Mouse (Mus musculus) small intestine, adult 2 months (tissue): ENCODE results near the gene Dstn. TPM values are rescaled to one million over a fixed set of nuclear protein-coding genes. Genes with fewer than 3 reads are reported as not detected.

Experiments used
- H3K27ac ChIP-seq: fragments of 200-500 bp; 2 replicates; pipeline ENCODE4 v1.5.1; 2012; ENCODE audit warnings: low read depth, low read length, control low read depth, inconsistent platforms; ENCODE audit not compliant: insufficient read depth
- H3K27me3 ChIP-seq: fragments of 200-500 bp; 2 replicates; pipeline ENCODE4 v1.6.1; 2012; ENCODE audit warnings: mild to moderate bottlenecking, moderate library complexity, low read length, inconsistent platforms; ENCODE audit not compliant: control insufficient read depth, insufficient read depth
- H3K36me3 ChIP-seq: fragments of 200-500 bp; 2 replicates; pipeline ENCODE4 v1.6.1; 2012; ENCODE audit warnings: mild to moderate bottlenecking, low read length, control low read depth, inconsistent platforms; ENCODE audit not compliant: control insufficient read depth, insufficient read depth
- H3K4me1 ChIP-seq: fragments of 200-500 bp; 2 replicates; pipeline ENCODE4 v1.6.1; 2012; ENCODE audit warnings: low read length, inconsistent platforms, mixed read lengths; ENCODE audit not compliant: control insufficient read depth, insufficient read depth, insufficient read length
- H3K4me3 ChIP-seq: fragments of 200-500 bp; 2 replicates; pipeline ENCODE4 v1.5.1; 2012; ENCODE audit warnings: low read depth, mild to moderate bottlenecking, control low read depth, inconsistent platforms, low read length, moderate library complexity
- CTCF ChIP-seq: fragments of 200-500 bp; IDR thresholded peaks from 2 replicates; pipeline ENCODE4 v1.5.1; 2012; ENCODE audit warnings: low read depth, mild to moderate bottlenecking, control low read depth, inconsistent platforms, low read length, moderate library complexity, mixed read lengths; ENCODE audit not compliant: insufficient replicate concordance, insufficient read length; ENCODE audit errors: extremely low read depth
- POLR2A ChIP-seq: fragments of 200-500 bp; IDR thresholded peaks from 2 replicates; pipeline ENCODE4 v1.6.1; 2012; ENCODE audit warnings: low read depth, mild to moderate bottlenecking, control low read depth, inconsistent platforms, low read length, moderate library complexity
- WGBS: fragments of 180-500 bp; shearing (Covaris S2); methylation state at CpG from one replicate; pipeline ENCODE4 v1.1.7; 2018; 5-methylcytosine and 5-hydroxymethylcytosine counted together
- polyA plus RNA-seq: library from polyadenylated mRNA; depleted of rRNA; stranded (reverse); fragments of >200 nt; gene quantifications from 2 replicates; pipeline ENCODE4 v1.2.3, GENCODE M21; 2012; rRNA removed

The Dstn gene
- polyA plus RNA-seq = 28.5 and 69.3 TPM in 2 replicates

DNA sequence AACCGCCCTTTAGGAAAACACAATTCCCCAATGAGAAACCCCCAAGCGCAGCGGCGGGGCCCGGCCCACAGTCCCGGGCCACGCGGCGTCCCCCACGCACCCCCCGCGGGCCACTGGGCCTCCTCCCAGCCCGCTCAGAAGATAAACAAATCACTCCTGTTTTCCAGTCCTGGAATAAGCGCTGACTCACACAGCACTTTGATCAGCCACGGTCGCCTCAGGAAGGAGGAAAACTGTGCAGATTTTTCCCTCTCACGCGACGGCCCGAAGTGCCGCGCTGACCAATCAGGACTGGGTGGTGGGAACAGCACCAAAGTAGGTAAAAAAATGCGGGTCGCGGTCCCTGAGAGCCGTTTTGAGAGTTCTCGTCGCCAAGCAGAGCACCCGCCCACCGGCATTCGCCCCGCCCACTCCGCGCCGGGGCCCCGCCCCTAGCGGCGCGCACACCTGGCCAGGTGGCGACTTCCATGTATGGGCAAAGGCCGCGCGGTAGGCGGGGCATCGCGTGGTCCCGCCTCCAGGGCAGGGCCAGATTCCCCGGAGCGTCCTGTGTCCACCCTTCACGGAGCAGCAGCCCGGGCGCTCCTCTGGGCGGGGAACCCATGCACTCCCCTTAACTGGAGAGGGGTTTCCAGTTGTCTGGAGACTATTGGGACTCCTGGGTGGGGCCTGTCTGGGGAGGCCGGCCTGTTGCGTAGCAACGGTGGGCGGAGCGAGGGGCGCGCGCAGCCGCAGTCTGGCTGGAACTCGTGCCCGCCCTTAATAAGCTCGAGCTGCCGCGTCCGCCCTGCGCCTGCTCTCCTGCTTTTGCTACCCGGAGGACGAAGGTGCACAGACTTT is at the start of gene Dstn:
Dstn (plus strand) TSS at position 561 of the 840 bp plus-strand sequence.
- no peaks in the 10 kb centered on the region for H3K27me3 ChIP-seq
- WGBS = under 1% methylated on average over 71 of the region's 71 CpGs
- TF ChIP-seq CTCF = no peak
- peak; percentile 96 for TF ChIP-seq POLR2A
- peak within 1 kb of the TSS; percentile 72 for H3K4me3 ChIP-seq
- peak within 1 kb of the TSS; percentile 96 for H3K27ac ChIP-seq
- no peaks in the 10 kb centered on the region for H3K36me3 ChIP-seq
- H3K4me1 ChIP-seq = peaks cover 5% of the 10 kb centered on the region; the same call in 1 of the 2 replicates

DNA sequence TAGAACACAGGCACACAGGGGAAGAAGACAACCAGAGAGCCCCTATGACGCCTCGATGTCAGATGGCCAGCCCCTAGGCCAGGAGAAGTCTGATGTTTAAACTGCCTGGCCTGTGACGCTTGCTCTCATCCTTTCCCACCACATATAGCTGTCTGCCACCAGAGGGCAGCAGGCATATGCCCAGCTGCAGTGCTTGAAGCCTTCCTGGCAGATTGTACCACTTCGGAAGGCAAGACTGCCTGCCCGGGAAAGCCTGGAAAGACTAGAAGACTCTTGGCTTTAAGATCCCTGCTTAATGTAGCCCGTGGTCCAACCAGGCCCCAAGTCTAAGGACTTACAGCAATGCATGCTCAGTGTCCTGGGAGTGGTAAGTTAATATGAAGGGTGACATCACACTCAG is 47.8 kb upstream of the Dstn start:
- TF ChIP-seq POLR2A (no peak), CTCF (peak; percentile 99)
- Histone ChIP-seq H3K27me3 (no peaks in the 10 kb centered on the region), H3K4me1 (peaks cover 14% of the 10 kb centered on the region), H3K36me3 (no peaks in the 10 kb centered on the region), H3K27ac (peak overlapping the region; percentile 67), H3K4me3 (peak overlapping the region; percentile 24; the same call in 1 of the 2 replicates)
- WGBS = under 1% methylated on average over 6 of the region's 6 CpGs

DNA sequence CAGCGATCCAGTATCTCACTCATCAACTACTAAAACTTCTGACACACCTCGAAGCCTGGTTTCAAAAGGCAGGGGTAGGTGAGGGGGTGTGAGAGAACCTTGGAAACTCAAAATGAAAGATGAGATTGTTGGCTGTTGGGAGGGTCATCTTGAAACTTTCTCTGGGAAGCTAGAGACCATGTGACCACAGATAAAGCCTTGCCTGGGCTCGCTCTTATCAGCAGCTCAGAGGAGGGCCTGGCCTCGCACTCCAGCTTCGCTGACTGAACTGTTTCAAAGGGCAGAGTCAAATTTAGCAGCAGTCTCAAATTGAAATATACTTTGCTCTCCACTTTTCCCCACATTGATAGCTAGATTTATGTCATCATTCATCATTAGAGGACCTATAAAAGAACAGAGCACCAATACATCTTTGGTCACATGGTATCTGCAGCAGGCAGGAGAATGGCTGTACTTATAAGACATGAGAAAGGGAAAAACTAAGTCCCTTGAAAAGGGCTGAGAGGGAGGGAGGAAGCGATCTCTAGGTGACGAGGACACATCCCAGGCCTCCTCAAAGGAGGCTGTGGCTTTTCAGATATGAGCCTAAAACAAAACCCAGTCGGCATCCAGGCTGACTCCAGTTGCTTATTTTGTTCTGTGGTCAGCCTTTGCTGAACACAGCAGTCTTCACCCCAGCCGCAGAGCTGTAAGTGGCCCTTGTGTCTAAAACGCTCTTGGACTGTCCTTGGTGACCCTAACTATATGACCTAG is 44.0 kb upstream of the Dstn start:
- 23% methylated on average over 10 of the region's 10 CpGs for WGBS
- Histone ChIP-seq H3K4me3 (no peak overlapping the region), H3K36me3 (no peaks in the 10 kb centered on the region), H3K4me1 (peaks cover 8% of the 10 kb centered on the region; the same call in 1 of the 2 replicates), H3K27me3 (no peaks in the 10 kb centered on the region), H3K27ac (peak overlapping the region; percentile 80)
- TF ChIP-seq POLR2A (no peak), CTCF (no peak)

DNA sequence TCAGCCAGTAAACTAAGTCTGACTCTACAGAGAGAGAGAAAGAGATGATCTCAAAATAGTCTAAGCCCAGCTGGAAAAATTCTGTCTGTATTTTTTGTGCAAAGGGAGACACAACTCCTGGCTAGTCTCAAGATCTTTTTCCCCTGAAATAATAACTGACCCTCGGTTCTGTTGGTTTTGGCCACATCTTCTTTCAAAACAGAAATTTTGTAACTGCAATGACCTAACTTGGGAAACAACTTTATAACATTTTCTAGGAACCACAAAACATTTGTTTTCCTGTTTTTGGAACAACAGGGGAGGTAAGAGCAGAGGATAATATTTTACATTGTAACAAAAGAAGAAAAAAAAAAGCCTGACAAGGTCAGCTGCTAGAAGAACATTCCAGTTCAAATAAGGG is 39.1 kb upstream of the Dstn start:
- WGBS = 73% methylated on average over 1 of the region's 1 CpGs
- H3K36me3 ChIP-seq = no peaks in the 10 kb centered on the region
- no peak for TF ChIP-seq POLR2A
- no peak for TF ChIP-seq CTCF
- H3K27ac ChIP-seq = no peak overlapping the region; the same call in 1 of the 2 replicates
- no peak overlapping the region for H3K4me3 ChIP-seq
- peaks cover 11% of the 10 kb centered on the region; the same call in 1 of the 2 replicates for H3K4me1 ChIP-seq
- H3K27me3 ChIP-seq = no peaks in the 10 kb centered on the region

DNA sequence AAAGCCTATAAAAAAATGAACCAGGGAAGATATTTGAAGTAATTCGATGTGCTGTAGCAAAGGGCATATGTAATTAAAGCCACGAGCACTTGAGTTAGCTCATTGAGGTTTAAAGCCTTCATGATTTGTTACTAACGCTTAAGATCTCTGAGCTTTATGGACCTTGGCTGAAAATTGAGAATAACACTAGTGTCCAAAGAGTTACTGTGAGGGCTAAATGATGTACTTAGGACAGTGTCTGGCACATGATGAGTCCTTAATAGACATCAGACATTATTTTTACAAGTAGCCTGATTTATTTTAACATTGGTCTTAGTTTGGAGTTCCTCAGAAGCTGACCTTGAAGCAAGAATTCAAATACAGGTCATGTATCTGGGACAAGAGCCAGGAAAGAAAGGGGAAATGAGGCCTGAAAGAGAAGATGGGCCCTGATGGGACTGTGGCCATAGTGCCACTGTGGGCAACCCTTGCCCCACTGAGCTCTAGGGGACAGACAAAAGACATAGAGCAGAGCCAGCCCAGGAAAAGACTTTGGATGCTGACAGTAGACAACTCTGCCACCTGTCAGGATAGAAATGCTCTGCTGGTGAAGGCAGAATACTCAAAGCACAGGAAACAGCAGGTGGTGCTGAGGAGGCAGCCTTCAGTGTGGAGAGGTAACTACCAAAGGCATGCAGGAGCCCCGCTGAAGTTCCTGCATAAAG is 38.0 kb upstream of the Dstn start:
- Histone ChIP-seq H3K4me1 (peaks cover 2% of the 10 kb centered on the region; the same call in 1 of the 2 replicates), H3K4me3 (no peak overlapping the region), H3K36me3 (no peaks in the 10 kb centered on the region), H3K27me3 (no peaks in the 10 kb centered on the region), H3K27ac (no peak overlapping the region)
- TF ChIP-seq POLR2A = no peak
- TF ChIP-seq CTCF = peak; percentile 51; the same call in 1 of the 2 replicates
- WGBS = 51% methylated on average over 4 of the region's 4 CpGs

DNA sequence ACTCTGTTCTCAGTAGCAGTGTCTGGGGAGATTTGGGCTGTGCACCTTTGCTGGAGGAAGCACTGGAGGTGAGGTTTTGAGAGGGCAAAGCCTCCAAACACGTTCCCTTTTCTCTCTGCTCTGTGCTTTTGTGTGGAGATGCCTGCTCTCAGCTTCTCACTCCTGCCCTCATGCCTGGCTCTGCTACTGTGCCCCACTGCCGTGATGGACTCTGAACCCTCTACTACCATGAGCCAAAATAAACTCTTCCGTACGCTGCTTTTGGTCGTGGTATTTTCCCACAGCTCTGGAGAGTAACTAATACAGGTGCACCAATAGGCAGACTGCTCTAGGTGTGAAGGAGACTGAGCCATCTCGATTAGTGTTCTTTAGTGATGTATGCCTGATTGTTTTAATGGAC is 35.8 kb upstream of the Dstn start:
- TF ChIP-seq POLR2A = no peak
- TF ChIP-seq CTCF = no peak
- WGBS = 84% methylated on average over 6 of the region's 6 CpGs
- H3K27me3 ChIP-seq = no peaks in the 10 kb centered on the region
- H3K4me3 ChIP-seq = no peak overlapping the region
- peaks cover 2% of the 10 kb centered on the region; the same call in 1 of the 2 replicates for H3K4me1 ChIP-seq
- no peaks in the 10 kb centered on the region for H3K36me3 ChIP-seq
- H3K27ac ChIP-seq = no peak overlapping the region
